Mouse (Mus musculus) E14TG2a.4 (cell line): ENCODE results near the gene Akt1.

Source experiments
- CTCF ChIP-seq: conservative IDR thresholded peaks from 2 replicates; pipeline ENCODE4 v1.5.1; 2014; ENCODE audit warnings: low read length
- POU5F1 ChIP-seq: IDR thresholded peaks from 2 replicates; pipeline ENCODE4 v1.6.1; 2014; ENCODE audit warnings: low read length, borderline replicate concordance

GRCm38 (mm10) chr12:112605766-112606165 is 68.9 kb downstream of the Akt1 start:
- TF ChIP-seq CTCF (peak; percentile 68), POU5F1 (no peak)
